Mouse (Mus musculus): ENCODE results near the gene Ccdc183.

Gene Ccdc183

GRCm38 (mm10) chr2:25577951-25578795 lies 39.3 kb downstream of the Ccdc183 start:
- peak in 1 of 2 experiments; percentile 59 for DNase-seq

- DNase-seq: peak in 1 of 2 experiments; percentile 47
These were observed 40.2 kb downstream of the Ccdc183 start for GRCm38 (mm10) chr2:25576965-25577891.

GRCm38 (mm10) chr2:25576028-25576850 lies 41.2 kb downstream of the Ccdc183 start:
- DNase-seq: no peak

- DNase-seq: peak in 1 of 2 experiments; percentile 62
These were observed 41.9 kb downstream of the Ccdc183 start for GRCm38 (mm10) chr2:25575432-25576027.

GRCm38 (mm10) chr2:25574579-25575431 lies 42.7 kb downstream of the Ccdc183 start, which contains the start of the genes Mamdc4 and Phpt1:
Mamdc4 (minus strand) TSS chr2:25574845.
Phpt1 (minus strand) TSS chr2:25575224.
- peak; percentile 98 to 99 for DNase-seq

GRCm38 (mm10) chr2:25574136-25574535 lies 43.3 kb downstream of the Ccdc183 start:
- peak in 1 of 2 experiments; percentile 14 for DNase-seq

GRCm38 (mm10) chr2:25573068-25573467 lies 44.4 kb downstream of the Ccdc183 start:
- no peak for DNase-seq

GRCm38 (mm10) chr2:25571221-25571620 lies 46.3 kb downstream of the Ccdc183 start:
- no peak for DNase-seq

- DNase-seq: peak in 1 of 2 experiments; percentile 2
These were observed 48.2 kb downstream of the Ccdc183 start for GRCm38 (mm10) chr2:25569323-25569722.

GRCm38 (mm10) chr2:25568473-25569019 lies 48.9 kb downstream of the Ccdc183 start:
- peak in 1 of 2 experiments; percentile 10 for DNase-seq

- peak in 1 of 2 experiments; percentile 27 for DNase-seq
These were observed 50.9 kb downstream of the Ccdc183 start for GRCm38 (mm10) chr2:25566558-25566957.

- DNase-seq: no peak
These were observed 51.7 kb downstream of the Ccdc183 start for GRCm38 (mm10) chr2:25565741-25566140.

GRCm38 (mm10) chr2:25561946-25562345 lies 55.5 kb downstream of the Ccdc183 start:
- no peak for DNase-seq

GRCm38 (mm10) chr2:25560551-25560950 lies 56.9 kb downstream of the Ccdc183 start:
- peak in 1 of 2 experiments; percentile 34 for DNase-seq

- DNase-seq: no peak
These were observed 58.7 kb downstream of the Ccdc183 start for GRCm38 (mm10) chr2:25558774-25559173.

All from kidney, postnatal 36 days (tissue).